Mouse (Mus musculus) liver, embryonic 13.5 days (tissue): ENCODE results near the gene Idua. TPM values are rescaled to one million over a fixed set of nuclear protein-coding genes. Genes with fewer than 3 reads are reported as not detected.
"Not testable (repeated sequence)": the region's sequence is repeated elsewhere in the genome, so short reads cannot be mapped to it uniquely, and the experiment has no call there.

Experiments used
- ATAC-seq: fragments of 200-750 bp; cut with Nextera tagmentation; 2 replicates; pipeline ENCODE4 v1.8.0; 2017; ENCODE audit warnings: low read depth, mild to moderate bottlenecking, moderate number of reproducible peaks, moderate library complexity
- DNase-seq: peaks from one replicate; pipeline ENCODE4 v3.0.0; 2022
- H3K27ac ChIP-seq: fragments of 300-500 bp; sonication (generic); 2 replicates; pipeline ENCODE4 v1.5.1; 2015; ENCODE audit warnings: moderate library complexity, mild to moderate bottlenecking, inconsistent platforms
- H3K27me3 ChIP-seq: fragments of 300-500 bp; sonication (generic); 2 replicates; pipeline ENCODE4 v1.6.1; 2015; ENCODE audit warnings: mild to moderate bottlenecking, inconsistent platforms
- H3K36me3 ChIP-seq: fragments of 300-500 bp; sonication (generic); 2 replicates; pipeline ENCODE4 v1.6.1; 2015; ENCODE audit warnings: mild to moderate bottlenecking, inconsistent platforms
- H3K4me1 ChIP-seq: fragments of 300-500 bp; sonication (generic); replicated peaks from 2 replicates; pipeline ENCODE4 v1.6.1; 2015; ENCODE audit warnings: inconsistent platforms
- H3K4me2 ChIP-seq: fragments of 300-500 bp; sonication (generic); 2 replicates; pipeline ENCODE4 v1.6.1; 2015; ENCODE audit warnings: inconsistent platforms, mild to moderate bottlenecking, moderate library complexity
- H3K4me3 ChIP-seq: fragments of 300-500 bp; sonication (generic); replicated peaks from 2 replicates; pipeline ENCODE4 v1.5.1; 2015; ENCODE audit warnings: mild to moderate bottlenecking, inconsistent platforms
- H3K9ac ChIP-seq: fragments of 300-500 bp; sonication (generic); 2 replicates; pipeline ENCODE4 v1.6.1; 2015; ENCODE audit warnings: mild to moderate bottlenecking, inconsistent platforms
- H3K9me3 ChIP-seq: fragments of 300-500 bp; sonication (generic); replicated peaks from 2 replicates; pipeline ENCODE4 v1.6.1; 2016; ENCODE audit warnings: inconsistent platforms
- WGBS: fragments of 180-500 bp; shearing (Covaris S2); methylation state at CpG from one replicate; pipeline ENCODE4 v1.1.7; 2015; ENCODE audit not compliant: insufficient replicate concordance; 5-methylcytosine and 5-hydroxymethylcytosine counted together
- polyA plus RNA-seq: library from polyadenylated mRNA; unstranded; fragments of >200 nt; fragmentation: Nextera tagmentation; extraction: Ambion mirVana; gene quantifications from 2 replicates; pipeline ENCODE4 v1.2.1, GENCODE M21; 2015

The Idua gene
- 3.4 and 3.8 TPM in 2 replicates for polyA plus RNA-seq

GRCm38 (mm10) chr5:108659698-108660631, at the start of gene Idua:
Idua (plus strand) TSS chr5:108660331.
- peaks cover 27% of the 10 kb centered on the region for H3K36me3 ChIP-seq
- peaks cover 35% of the 10 kb centered on the region for H3K4me1 ChIP-seq
- peak within 1 kb of the TSS; percentile 95 for H3K4me2 ChIP-seq
- ATAC-seq (peak; percentile 63), DNase-seq (no peak)
- peak within 1 kb of the TSS; percentile 94 for H3K9ac ChIP-seq
- WGBS, result 10% methylated on average over 24 of the region's 24 CpGs
- peaks cover 3% of the 10 kb centered on the region for H3K27me3 ChIP-seq
- H3K9me3 ChIP-seq, result no peaks in the 10 kb centered on the region
- peak within 1 kb of the TSS; percentile 83 for H3K27ac ChIP-seq
- peak within 1 kb of the TSS; percentile 86 for H3K4me3 ChIP-seq

- ATAC-seq, result no peak
Observed at GRCm38 (mm10) chr5:108610426-108610825, 49.7 kb upstream of the Idua start.

GRCm38 (mm10) chr5:108621870-108622269, 38.3 kb upstream of the Idua start:
- H3K9ac ChIP-seq, result no peak overlapping the region
- no peak for DNase-seq
- H3K27ac ChIP-seq, result no peak overlapping the region
- H3K4me1 ChIP-seq, result peaks cover 17% of the 10 kb centered on the region
- no peak overlapping the region for H3K4me2 ChIP-seq
- no peak; the same call in 1 of the 2 replicates for ATAC-seq
- peaks cover 74% of the 10 kb centered on the region for H3K36me3 ChIP-seq
- no peaks in the 10 kb centered on the region for H3K27me3 ChIP-seq
- no peak overlapping the region for H3K4me3 ChIP-seq
- H3K9me3 ChIP-seq, result no peaks in the 10 kb centered on the region
- 64% methylated on average over 2 of the region's 2 CpGs for WGBS

More at GRCm38 (mm10) chr5:108610426-108610825, 49.7 kb upstream of the Idua start:
- no peak overlapping the region for H3K4me3 ChIP-seq
- 89% methylated on average over 1 of the region's 1 CpGs for WGBS
- H3K9me3 ChIP-seq, result no peaks in the 10 kb centered on the region
- H3K36me3 ChIP-seq, result peaks cover 96% of the 10 kb centered on the region
- no peak overlapping the region for H3K4me2 ChIP-seq
- no peak for DNase-seq
- no peak overlapping the region for H3K27ac ChIP-seq
- no peaks in the 10 kb centered on the region for H3K4me1 ChIP-seq
- H3K27me3 ChIP-seq, result no peaks in the 10 kb centered on the region
- no peak overlapping the region for H3K9ac ChIP-seq

- Histone ChIP-seq H3K4me2 (peak overlapping the region; percentile 9), H3K9me3 (no peaks in the 10 kb centered on the region), H3K4me1 (peaks cover 50% of the 10 kb centered on the region), H3K27me3 (no peaks in the 10 kb centered on the region), H3K9ac (no peak overlapping the region), H3K4me3 (no peak overlapping the region), H3K36me3 (peaks cover 38% of the 10 kb centered on the region), H3K27ac (no peak overlapping the region)
- DNase-seq (peak; percentile 15), ATAC-seq (no peak)
- WGBS, result 36% methylated on average over 4 of the region's 4 CpGs
Observed at GRCm38 (mm10) chr5:108626050-108626660, 34.0 kb upstream of the Idua start.

GRCm38 (mm10) chr5:108628891-108629633, 31.1 kb upstream of the Idua start:
- peak; percentile 84 for ATAC-seq

GRCm38 (mm10) chr5:108629634-108630483, 30.3 kb upstream of the Idua start, which contains the start of the genes Gak and Tmem175:
Gak (minus strand) TSS chr5:108629755.
Tmem175 (plus strand) TSS chr5:108629770.
- H3K4me1 ChIP-seq, result peaks cover 52% of the 10 kb centered on the region
- H3K36me3 ChIP-seq, result peaks cover 3% of the 10 kb centered on the region; the same call in 1 of the 2 replicates
- WGBS, result under 1% methylated on average over 58 of the region's 58 CpGs

More at GRCm38 (mm10) chr5:108628891-108629633, 31.1 kb upstream of the Idua start:
- peak overlapping the region; percentile 93 for H3K9ac ChIP-seq
- no peaks in the 10 kb centered on the region for H3K9me3 ChIP-seq
- DNase-seq, result peak; percentile 20
- no peaks in the 10 kb centered on the region for H3K27me3 ChIP-seq
- 1% methylated on average over 32 of the region's 32 CpGs for WGBS
- peak overlapping the region; percentile 80 for H3K4me2 ChIP-seq
- peak overlapping the region; percentile 91 for H3K4me3 ChIP-seq
- peaks cover 52% of the 10 kb centered on the region for H3K4me1 ChIP-seq
- peaks cover 10% of the 10 kb centered on the region for H3K36me3 ChIP-seq
- peak overlapping the region; percentile 89 for H3K27ac ChIP-seq

GRCm38 (mm10) chr5:108633676-108634075, 26.5 kb upstream of the Idua start:
- 87% methylated on average over 4 of the region's 4 CpGs for WGBS

More at GRCm38 (mm10) chr5:108629634-108630483, 30.3 kb upstream of the Idua start, which contains the start of the genes Gak and Tmem175:
- H3K9ac ChIP-seq, result peak within 1 kb of the TSS; percentile 93
- H3K27me3 ChIP-seq, result no peaks in the 10 kb centered on the region
- ATAC-seq (peak; percentile 95), DNase-seq (peak; percentile 89)
- peak within 1 kb of the TSS; percentile 80 for H3K4me2 ChIP-seq
- H3K27ac ChIP-seq, result peak within 1 kb of the TSS; percentile 89
- no peaks in the 10 kb centered on the region for H3K9me3 ChIP-seq
- H3K4me3 ChIP-seq, result peak within 1 kb of the TSS; percentile 91

GRCm38 (mm10) chr5:108634088-108634487, 26.0 kb upstream of the Idua start:
- not testable (repeated sequence) for H3K27me3 ChIP-seq, H3K4me2 ChIP-seq, H3K9ac ChIP-seq, DNase-seq, ATAC-seq, H3K36me3 ChIP-seq, H3K27ac ChIP-seq, H3K4me3 ChIP-seq, H3K9me3 ChIP-seq
- H3K4me1 ChIP-seq, result peaks cover 15% of the 10 kb centered on the region
- WGBS, result 66% methylated on average over 3 of the region's 3 CpGs

More at GRCm38 (mm10) chr5:108633676-108634075, 26.5 kb upstream of the Idua start:
- H3K36me3 ChIP-seq, result no peaks in the 10 kb centered on the region
- no peaks in the 10 kb centered on the region for H3K27me3 ChIP-seq
- H3K4me1 ChIP-seq, result peaks cover 17% of the 10 kb centered on the region
- H3K9me3 ChIP-seq, result no peaks in the 10 kb centered on the region
- no peak overlapping the region for H3K9ac ChIP-seq
- no peak overlapping the region for H3K27ac ChIP-seq
- no peak for ATAC-seq
- DNase-seq, result no peak
- no peak overlapping the region for H3K4me3 ChIP-seq
- no peak overlapping the region for H3K4me2 ChIP-seq

GRCm38 (mm10) chr5:108636172-108636571, 24.0 kb upstream of the Idua start:
- no peak for ATAC-seq
- no peak overlapping the region for H3K4me3 ChIP-seq
- peaks cover 2% of the 10 kb centered on the region; the same call in 1 of the 2 replicates for H3K4me1 ChIP-seq
- H3K27me3 ChIP-seq, result no peaks in the 10 kb centered on the region
- H3K36me3 ChIP-seq, result no peaks in the 10 kb centered on the region
- DNase-seq, result no peak
- no peak overlapping the region for H3K4me2 ChIP-seq
- H3K27ac ChIP-seq, result no peak overlapping the region
- no peak overlapping the region for H3K9ac ChIP-seq
- 41% methylated on average over 4 of the region's 4 CpGs for WGBS
- no peaks in the 10 kb centered on the region for H3K9me3 ChIP-seq

GRCm38 (mm10) chr5:108643674-108644073, 16.5 kb upstream of the Idua start:
- no peak overlapping the region for H3K9ac ChIP-seq
- no peaks in the 10 kb centered on the region for H3K27me3 ChIP-seq
- no peak overlapping the region for H3K4me2 ChIP-seq
- WGBS, result 79% methylated on average over 2 of the region's 2 CpGs
- no peak for ATAC-seq
- H3K9me3 ChIP-seq, result no peaks in the 10 kb centered on the region
- no peak overlapping the region for H3K4me3 ChIP-seq
- peaks cover 5% of the 10 kb centered on the region for H3K4me1 ChIP-seq
- DNase-seq, result no peak
- H3K27ac ChIP-seq, result no peak overlapping the region
- peaks cover 40% of the 10 kb centered on the region for H3K36me3 ChIP-seq
